Mouse (Mus musculus): ENCODE measurements around the gene Smcr8. TPM values are rescaled to one million over a fixed set of nuclear protein-coding genes. Genes with fewer than 3 reads are reported as not detected.
A peak's percentile ranks its signal among the peaks of the same experiment; 100 is the strongest.

Smcr8 gene
- polyA plus RNA-seq, 1 experiment from 2014 or later, result 5.9 TPM

DNA sequence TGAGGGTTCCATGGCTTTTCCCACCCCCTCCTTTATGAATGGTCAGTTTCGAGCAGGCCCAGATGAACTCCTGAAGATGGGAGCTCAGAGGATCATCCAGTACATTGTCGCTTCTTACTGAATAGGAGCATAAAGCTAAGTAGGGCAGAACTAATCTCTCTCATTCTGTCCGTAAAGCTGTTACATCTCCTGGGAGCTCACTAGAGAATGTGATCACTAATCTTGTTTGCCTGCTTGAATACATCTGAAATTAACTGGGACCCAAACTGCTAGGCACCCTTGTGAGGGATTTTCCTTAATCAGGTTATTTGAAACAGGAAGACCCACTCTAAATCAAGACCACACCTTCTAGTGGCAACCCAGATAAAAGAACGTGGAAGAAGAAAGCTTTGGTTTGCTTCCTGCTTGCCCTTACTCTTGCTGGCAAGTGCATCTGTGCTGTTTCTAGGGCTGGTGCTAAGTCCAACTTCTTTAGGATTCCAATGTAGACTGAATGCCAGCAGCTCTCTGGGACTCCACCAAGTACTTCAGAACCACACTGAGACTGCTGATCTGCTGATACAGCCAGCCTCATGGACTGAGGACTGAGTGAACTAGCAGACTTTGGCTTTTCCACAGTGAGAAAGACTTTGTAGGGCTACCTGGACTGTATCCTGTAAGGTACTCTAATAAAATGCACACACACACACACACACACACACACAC, 50.1 kb downstream of the Smcr8 start:
- Histone ChIP-seq H3K4me1 (ENCODE audit: control insufficient read depth, insufficient read depth, low read length) (peaks cover 8% of the 10 kb centered on the region), H3K36me3 (ENCODE audit: control insufficient read depth, insufficient read depth, low read length) (no peaks in the 10 kb centered on the region), H3K27ac (ENCODE audit: low read length) (no peak overlapping the region), H3K9me3 (ENCODE audit: control insufficient read depth, low read length) (no peaks in the 10 kb centered on the region), H3K4me3 (ENCODE audit: low read length) (no peak overlapping the region), H3K4me2 (ENCODE audit: low read depth, low read length) (no peak overlapping the region), H3K9ac (ENCODE audit: low read depth, low read length) (no peak overlapping the region), H3K27me3 (replicated peaks; ENCODE audit: control insufficient read depth, insufficient read depth, low read length) (no peaks in the 10 kb centered on the region)
- no peak for ATAC-seq
- WGBS, result 63% methylated on average over 4 of the region's 4 CpGs

GRCm38 (mm10) chr11:60828903-60829302, 51.6 kb downstream of the Smcr8 start:
- WGBS, result 39% methylated on average over 2 of the region's 2 CpGs
- no peaks in the 10 kb centered on the region for H3K27me3 ChIP-seq (replicated peaks; ENCODE audit: control insufficient read depth, insufficient read depth, low read length)
- no peak overlapping the region for H3K9ac ChIP-seq (ENCODE audit: low read depth, low read length)
- no peaks in the 10 kb centered on the region for H3K36me3 ChIP-seq (ENCODE audit: control insufficient read depth, insufficient read depth, low read length)
- H3K27ac ChIP-seq (ENCODE audit: low read length), result no peak overlapping the region
- H3K9me3 ChIP-seq (ENCODE audit: control insufficient read depth, low read length), result no peaks in the 10 kb centered on the region
- H3K4me3 ChIP-seq (ENCODE audit: low read length), result no peak overlapping the region
- H3K4me2 ChIP-seq (ENCODE audit: low read depth, low read length), result no peak overlapping the region
- no peak for ATAC-seq
- H3K4me1 ChIP-seq (ENCODE audit: control insufficient read depth, insufficient read depth, low read length), result peaks cover 8% of the 10 kb centered on the region

GRCm38 (mm10) chr11:60830433-60831052, 53.2 kb downstream of the Smcr8 start, which contains the start of gene Dhrs7b:
Gene Dhrs7b (plus strand): TSS chr11:60830631.
- under 1% methylated on average over 34 of the region's 34 CpGs for WGBS
- Histone ChIP-seq H3K27ac (ENCODE audit: low read length) (peak within 1 kb of the TSS; percentile 83), H3K9me3 (ENCODE audit: control insufficient read depth, low read length) (no peaks in the 10 kb centered on the region), H3K4me1 (ENCODE audit: control insufficient read depth, insufficient read depth, low read length) (peaks cover 8% of the 10 kb centered on the region), H3K4me3 (ENCODE audit: low read length) (peak within 1 kb of the TSS; percentile 79), H3K27me3 (replicated peaks; ENCODE audit: control insufficient read depth, insufficient read depth, low read length) (no peaks in the 10 kb centered on the region), H3K36me3 (ENCODE audit: control insufficient read depth, insufficient read depth, low read length) (peaks cover 3% of the 10 kb centered on the region; the same call in 1 of the 2 replicates), H3K9ac (ENCODE audit: low read depth, low read length) (peak within 1 kb of the TSS; percentile 78), H3K4me2 (ENCODE audit: low read depth, low read length) (peak within 1 kb of the TSS; percentile 87)
- ATAC-seq, result peak; percentile 97

DNA sequence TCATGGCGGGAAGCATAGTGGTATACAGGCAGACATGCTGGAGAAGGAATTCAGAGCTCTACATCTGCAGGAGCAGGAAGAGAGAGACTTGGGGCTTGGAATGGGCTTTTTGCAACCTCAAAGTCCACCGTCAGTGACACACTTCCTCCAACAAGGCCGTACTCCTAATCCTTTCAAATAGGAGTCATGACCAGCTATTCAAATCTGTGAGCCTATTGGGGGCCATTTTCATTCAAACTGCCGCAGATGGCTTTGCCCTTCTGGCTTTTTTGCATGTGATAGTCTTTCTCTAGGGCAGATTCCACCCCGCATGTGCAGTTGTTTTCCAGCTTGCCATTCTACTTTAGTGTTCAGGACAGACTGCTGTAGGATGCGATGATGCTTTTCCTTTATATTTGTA, 59.6 kb downstream of the Smcr8 start:
- H3K36me3 ChIP-seq (ENCODE audit: control insufficient read depth, insufficient read depth, low read length), result peaks cover 3% of the 10 kb centered on the region; the same call in 1 of the 2 replicates
- no peaks in the 10 kb centered on the region for H3K9me3 ChIP-seq (ENCODE audit: control insufficient read depth, low read length)
- WGBS, result 95% methylated on average over 6 of the region's 6 CpGs
- no peak overlapping the region for H3K27ac ChIP-seq (ENCODE audit: low read length)
- H3K4me1 ChIP-seq (ENCODE audit: control insufficient read depth, insufficient read depth, low read length), result no peaks in the 10 kb centered on the region
- no peak overlapping the region for H3K9ac ChIP-seq (ENCODE audit: low read depth, low read length)
- no peak overlapping the region for H3K4me2 ChIP-seq (ENCODE audit: low read depth, low read length)
- no peak overlapping the region for H3K4me3 ChIP-seq (ENCODE audit: low read length)
- ATAC-seq, result no peak
- H3K27me3 ChIP-seq (replicated peaks; ENCODE audit: control insufficient read depth, insufficient read depth, low read length), result no peaks in the 10 kb centered on the region

Small RNA genes within 50 kb of the gene (microRNA-seq; reads per million reads assigned to microRNA genes)
- 1.8 reads per million for gene Mir5100

Other genes starting within 250 kb of the Smcr8 start
- gene Alkbh5, start 241.1 kb upstream of the Smcr8 start, polyA plus RNA-seq (2015; fragmentation: Nextera tagmentation; extraction: Ambion mirVana), result 25.9 and 33.0 TPM in 2 replicates
- 30.3 TPM in 2 replicates for gene Llgl1, start 77.8 kb upstream of the Smcr8 start, polyA plus RNA-seq (2015; fragmentation: Nextera tagmentation; extraction: Ambion mirVana)
- gene Flii, start 50.3 kb upstream of the Smcr8 start, polyA plus RNA-seq (2015; fragmentation: Nextera tagmentation; extraction: Ambion mirVana), result 81.3 and 81.6 TPM in 2 replicates
- gene Mief2, start 49.1 kb upstream of the Smcr8 start, polyA plus RNA-seq (2015; fragmentation: Nextera tagmentation; extraction: Ambion mirVana), result 9.8 and 10.7 TPM in 2 replicates
- gene Top3a, start 159 bp upstream of the Smcr8 start, polyA plus RNA-seq (2015; fragmentation: Nextera tagmentation; extraction: Ambion mirVana), result 9.2 and 10.4 TPM in 2 replicates
- gene Shmt1, start 34.2 kb downstream of the Smcr8 start, polyA plus RNA-seq (2015; fragmentation: Nextera tagmentation; extraction: Ambion mirVana), result 112 and 126 TPM in 2 replicates
- gene Dhrs7b, start 53.1 kb downstream of the Smcr8 start, polyA plus RNA-seq (2015; fragmentation: Nextera tagmentation; extraction: Ambion mirVana), result 70.8 and 71.3 TPM in 2 replicates
- gene Tmem11, start 101.7 kb downstream of the Smcr8 start, polyA plus RNA-seq (2015; fragmentation: Nextera tagmentation; extraction: Ambion mirVana), result 67.4 and 74.7 TPM in 2 replicates
- 10.8 and 13.0 TPM in 2 replicates for gene Natd1, start 137.2 kb downstream of the Smcr8 start, polyA plus RNA-seq (2015; fragmentation: Nextera tagmentation; extraction: Ambion mirVana)
- 172 and 174 TPM in 2 replicates for gene Map2k3, start 154.5 kb downstream of the Smcr8 start, polyA plus RNA-seq (2015; fragmentation: Nextera tagmentation; extraction: Ambion mirVana)
- 0.71 and 1.1 TPM in 2 replicates for gene Kcnj12, start 245.0 kb downstream of the Smcr8 start, polyA plus RNA-seq (2015; fragmentation: Nextera tagmentation; extraction: Ambion mirVana)